Mouse (Mus musculus) thymus, postnatal 36 days (tissue): ENCODE measurements around the gene Prrt3.
A peak's percentile ranks its signal among the peaks of the same experiment; 100 is the strongest.

Source experiments
- DNase-seq, 2 experiments: peaks; one replicate each; pipeline ENCODE4 v3.0.0; 2022; ENCODE audit warnings: mixed read lengths in 2 of 2

The Prrt3 gene

GRCm38 (mm10) chr6:113501388-113502084 lies at the start of gene Prrt3:
TSS of gene Prrt3 (minus strand) at chr6:113501931.
- DNase-seq: no peak

- DNase-seq: no peak
Observed at GRCm38 (mm10) chr6:113543906-113544481, 42.3 kb upstream of the Prrt3 start.

- DNase-seq: no peak
Observed at GRCm38 (mm10) chr6:113541610-113542009, 39.9 kb upstream of the Prrt3 start.

- DNase-seq: no peak
Observed at GRCm38 (mm10) chr6:113534886-113535285, 33.2 kb upstream of the Prrt3 start.

- DNase-seq: no peak
Observed at GRCm38 (mm10) chr6:113531840-113532404, 30.2 kb upstream of the Prrt3 start.

GRCm38 (mm10) chr6:113530932-113531839 lies 29.5 kb upstream of the Prrt3 start, which contains the start of the genes Emc3 and Fancd2:
TSS of gene Emc3 (minus strand) at chr6:113531652.
TSS of gene Fancd2 (plus strand) at chr6:113531682.
- peak; percentile 89 to 91 for DNase-seq

GRCm38 (mm10) chr6:113523420-113523819 lies 21.7 kb upstream of the Prrt3 start:
- DNase-seq: no peak

- DNase-seq: no peak
Observed at GRCm38 (mm10) chr6:113522310-113522709, 20.6 kb upstream of the Prrt3 start.

GRCm38 (mm10) chr6:113517434-113518080 lies 15.8 kb upstream of the Prrt3 start:
- DNase-seq: peak; percentile 44 to 66

- no peak for DNase-seq
Observed at GRCm38 (mm10) chr6:113514600-113514999, 12.9 kb upstream of the Prrt3 start.

- DNase-seq: no peak
Observed at GRCm38 (mm10) chr6:113513944-113514343, 12.2 kb upstream of the Prrt3 start.

- DNase-seq: no peak
Observed at GRCm38 (mm10) chr6:113508947-113509280, 7.2 kb upstream of the Prrt3 start.

- DNase-seq: no peak
Observed at GRCm38 (mm10) chr6:113508272-113508946, 6.7 kb upstream of the Prrt3 start.

- DNase-seq: no peak
Observed at GRCm38 (mm10) chr6:113507130-113507529, 5.4 kb upstream of the Prrt3 start.

GRCm38 (mm10) chr6:113505689-113506088 lies 4.0 kb upstream of the Prrt3 start:
- DNase-seq: no peak

GRCm38 (mm10) chr6:113502801-113503200 lies 1.1 kb upstream of the Prrt3 start:
- no peak for DNase-seq

GRCm38 (mm10) chr6:113499346-113499745 lies 2.4 kb downstream of the Prrt3 start:
- no peak for DNase-seq

- DNase-seq: peak in 1 of 2 experiments; percentile 32
Observed at GRCm38 (mm10) chr6:113495071-113495675, 6.6 kb downstream of the Prrt3 start.

GRCm38 (mm10) chr6:113494258-113494788 lies 7.4 kb downstream of the Prrt3 start:
- peak; percentile 84 to 87 for DNase-seq

GRCm38 (mm10) chr6:113492101-113492864 lies 9.4 kb downstream of the Prrt3 start:
- no peak for DNase-seq
